Mouse (Mus musculus) thymus, postnatal 36 days (tissue): ENCODE data around the gene Panx1.

Experiments used
- DNase-seq, 2 experiments: peaks; one replicate each; pipeline ENCODE4 v3.0.0; 2022; ENCODE audit warnings: mixed read lengths in 2 of 2

The Panx1 gene

DNA sequence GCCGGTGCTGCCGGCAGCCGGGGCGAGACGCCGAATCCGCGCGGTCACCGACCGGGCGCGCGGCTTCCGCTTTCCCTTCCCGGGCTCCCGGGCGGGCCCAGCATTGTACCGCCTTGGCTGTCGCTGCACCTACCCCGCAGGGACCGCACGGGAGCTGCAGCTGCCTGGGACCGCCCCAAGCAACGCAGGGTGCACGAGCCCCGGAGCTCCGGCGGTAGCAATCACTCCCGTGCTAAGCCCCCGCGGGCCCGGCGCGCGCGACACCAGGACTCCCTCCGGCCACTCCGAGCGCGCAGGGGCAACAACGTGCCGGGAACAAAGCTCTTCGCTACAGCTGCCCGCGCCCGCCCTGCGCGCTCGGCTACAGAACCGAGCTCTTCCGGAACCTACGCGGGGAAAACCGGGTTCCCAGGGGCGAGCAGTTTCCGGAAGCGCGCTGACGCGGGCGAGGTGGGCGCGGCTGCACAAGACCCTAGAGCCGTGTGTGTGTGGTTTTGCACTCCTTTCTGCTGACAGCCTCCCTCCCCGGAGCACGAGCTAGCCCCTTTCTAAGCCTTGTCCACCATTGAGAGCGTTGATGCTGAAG, at the start of gene Panx1:
Gene Panx1 (minus strand): TSS at position 395 of the 586 bp plus-strand sequence.
- DNase-seq = peak; percentile 82 to 85

DNA sequence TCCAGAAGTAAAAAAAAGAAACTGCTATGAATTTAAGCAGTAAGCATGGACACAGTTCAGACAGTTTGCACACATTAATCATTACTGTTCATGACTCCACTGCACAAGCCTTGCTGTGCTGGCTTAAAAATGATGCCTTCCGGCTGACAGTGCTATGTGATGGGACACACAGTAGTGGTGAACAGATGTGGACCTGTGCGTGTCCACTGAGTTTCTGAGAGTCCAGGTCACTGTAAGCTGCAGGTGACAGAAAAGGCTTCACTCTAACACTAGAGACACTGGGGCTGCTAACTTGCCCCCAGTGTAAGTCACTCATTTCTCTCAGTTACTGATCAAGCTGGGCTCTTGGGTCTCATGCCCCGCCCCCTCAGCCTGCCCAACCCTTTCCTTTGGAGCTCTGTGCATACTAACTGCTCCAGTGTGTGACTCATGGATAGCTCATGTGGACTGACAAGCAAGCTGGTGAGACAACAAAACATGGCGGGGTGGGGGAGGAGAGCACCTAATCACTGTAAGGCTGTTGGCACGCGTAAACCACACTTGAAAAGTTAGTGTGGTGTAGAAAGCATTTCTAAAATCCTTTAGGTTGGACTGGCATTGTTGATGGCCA, 23.5 kb upstream of the Panx1 start:
- no peak for DNase-seq

DNA sequence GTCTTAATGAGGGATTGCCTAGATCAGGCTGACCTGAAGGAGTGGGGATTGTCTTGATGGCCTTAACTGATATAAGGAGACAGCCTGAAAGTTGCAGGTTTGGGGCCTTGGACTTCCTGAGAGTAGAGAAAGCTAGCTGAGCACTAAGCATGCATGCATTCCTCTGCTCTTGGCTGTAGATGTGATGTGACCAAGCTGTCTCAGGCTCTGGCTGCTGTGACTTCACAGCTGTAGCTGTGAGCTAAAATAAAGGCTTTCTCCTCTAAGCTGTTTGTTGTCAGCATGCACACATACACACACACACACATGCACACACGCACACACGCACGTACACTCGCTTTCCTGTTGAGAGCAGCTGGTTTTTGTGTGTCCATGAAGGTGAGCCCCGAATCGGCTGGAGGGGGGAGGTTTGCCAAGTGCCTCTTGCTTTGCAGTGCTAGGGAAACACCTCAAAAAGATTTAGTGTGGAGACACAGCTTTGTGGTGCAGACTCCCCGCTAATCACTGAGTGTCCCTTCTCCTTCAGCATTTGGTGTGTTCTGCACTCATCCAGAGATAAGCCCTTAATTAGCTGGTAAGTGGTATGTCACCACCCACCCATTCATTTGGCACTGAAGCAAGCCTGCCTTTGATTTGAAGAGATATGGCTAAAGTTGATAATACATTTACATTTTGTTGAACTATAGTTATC, 22.9 kb upstream of the Panx1 start:
- no peak for DNase-seq

DNA sequence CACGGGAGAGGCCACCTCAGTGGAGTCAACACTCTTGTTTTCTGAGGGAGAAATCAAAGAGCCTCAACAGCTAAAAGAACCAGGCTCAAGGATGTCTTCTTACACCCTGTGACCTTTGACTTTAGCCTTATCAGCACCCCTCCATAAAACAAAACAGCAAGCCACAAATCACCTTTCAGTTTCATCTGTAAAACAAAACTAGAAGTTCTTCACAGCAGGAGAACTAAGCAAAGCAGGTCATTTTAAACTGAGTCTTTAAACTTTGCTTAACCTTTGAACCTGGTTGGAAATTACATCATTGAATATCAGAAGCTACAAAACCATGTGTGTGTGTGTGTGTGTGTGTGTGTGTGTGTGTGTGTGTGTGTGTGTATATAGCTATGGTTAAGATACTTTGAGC, 18.9 kb upstream of the Panx1 start:
- no peak for DNase-seq

DNA sequence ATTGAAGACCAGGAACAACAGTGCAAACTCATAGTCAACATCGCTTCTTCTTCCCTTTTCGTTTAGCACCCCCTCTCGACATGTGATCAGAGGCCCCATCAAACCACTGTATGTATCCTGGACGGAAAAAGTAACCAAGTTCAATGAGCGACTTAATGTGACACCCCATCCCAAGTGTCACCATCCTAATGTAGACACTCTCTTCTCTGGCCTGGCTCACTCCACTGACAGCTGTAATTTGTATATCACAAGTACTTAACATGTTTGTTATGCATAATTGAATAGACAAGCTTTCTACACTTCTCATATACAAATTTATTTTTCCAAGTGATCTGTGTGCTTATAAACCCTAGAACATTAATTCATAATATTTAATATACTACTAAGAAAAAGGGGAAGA, 15.6 kb upstream of the Panx1 start:
- no peak for DNase-seq

DNA sequence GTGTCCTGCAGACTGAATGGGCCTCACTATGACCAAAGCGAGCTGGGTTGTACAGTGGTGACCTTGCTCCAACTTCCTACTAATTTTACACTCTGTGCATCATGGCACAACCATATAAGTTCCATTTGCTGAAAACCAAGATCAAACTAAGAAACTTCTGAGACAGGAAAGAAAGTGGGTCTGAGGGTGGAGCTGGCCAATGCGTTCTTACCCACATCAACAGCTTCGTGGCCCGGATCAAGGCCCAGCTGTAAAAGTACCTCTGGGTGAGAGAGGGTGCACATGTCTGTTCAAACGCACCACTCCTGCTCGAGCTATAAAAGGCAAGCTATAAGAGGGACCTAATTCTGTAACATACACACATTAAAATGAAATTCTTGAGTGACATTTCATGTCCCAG, 14.7 kb upstream of the Panx1 start:
- peak in 1 of 2 experiments; percentile 19 for DNase-seq

DNA sequence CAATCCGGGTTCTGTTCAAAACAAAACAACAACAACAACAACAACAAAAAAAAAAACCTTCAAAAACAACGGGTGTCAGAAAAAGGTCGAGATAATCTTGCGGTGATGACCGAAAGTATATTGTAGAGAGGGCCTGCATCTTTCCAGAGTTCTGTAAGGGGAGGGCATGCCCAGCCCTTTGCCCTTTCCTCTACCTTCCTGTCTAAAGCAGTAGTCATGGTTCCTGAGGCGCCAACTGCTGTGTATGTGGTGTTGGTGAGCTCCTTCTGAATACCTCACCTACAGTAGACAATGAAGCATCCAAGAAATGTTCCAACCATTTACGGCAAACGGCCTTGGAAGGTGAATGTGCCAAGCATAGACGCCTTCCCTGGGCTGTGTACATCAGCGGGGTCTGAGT, 462 bp upstream of the Panx1 start:
- DNase-seq = no peak

DNA sequence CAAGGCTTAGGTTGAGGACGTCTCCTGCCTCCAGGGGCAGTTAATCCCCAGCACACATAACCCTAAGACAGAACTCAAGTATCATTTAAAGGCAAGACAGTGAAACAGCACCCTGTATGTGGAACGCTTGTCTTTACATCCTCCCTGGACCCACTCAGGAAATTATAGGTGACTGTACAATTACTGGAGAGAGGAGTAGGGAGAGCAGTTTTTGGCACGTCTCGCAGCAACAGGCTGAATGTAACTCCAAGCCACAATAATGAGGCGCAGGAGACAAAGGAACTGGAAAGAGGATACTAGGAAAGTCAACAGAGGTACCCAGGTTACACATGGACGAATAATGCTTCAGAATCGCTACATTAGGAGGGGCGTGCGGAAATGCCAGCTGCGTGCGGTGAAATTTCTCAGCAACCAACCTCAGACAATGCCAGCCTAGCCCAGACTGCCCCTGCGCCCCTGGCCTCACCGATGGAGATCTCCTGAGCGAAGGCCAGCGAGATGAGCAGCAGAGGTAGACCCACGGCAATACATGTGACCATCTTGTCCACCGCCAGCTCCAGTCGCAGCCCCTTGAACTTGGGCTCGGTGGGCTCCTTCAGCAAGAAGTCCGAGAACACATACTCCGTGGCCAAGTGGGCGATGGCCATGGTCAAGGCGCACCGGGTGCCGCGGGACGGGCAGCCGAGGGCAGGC, 741 bp downstream of the Panx1 start:
- peak in 1 of 2 experiments; percentile 36 for DNase-seq

DNA sequence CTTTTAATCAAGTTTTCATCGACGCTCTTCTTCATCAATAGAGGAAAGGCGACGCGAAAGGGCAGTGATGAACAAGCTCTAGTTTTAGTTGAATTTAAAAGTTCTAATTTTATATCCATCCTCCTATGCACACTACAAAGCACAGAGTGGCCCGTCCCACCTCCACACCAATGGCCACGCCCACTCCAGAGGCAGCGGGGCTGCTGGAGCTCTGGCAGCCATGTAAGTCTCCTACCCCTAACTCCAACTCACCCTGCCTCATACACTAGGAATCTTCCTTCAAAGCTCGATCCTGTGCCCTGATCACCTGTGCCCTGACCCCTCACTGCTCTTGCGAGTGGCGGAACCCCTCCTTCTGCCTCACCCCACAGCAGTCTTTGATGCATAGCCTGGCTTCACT, 3.7 kb downstream of the Panx1 start:
- DNase-seq = no peak

DNA sequence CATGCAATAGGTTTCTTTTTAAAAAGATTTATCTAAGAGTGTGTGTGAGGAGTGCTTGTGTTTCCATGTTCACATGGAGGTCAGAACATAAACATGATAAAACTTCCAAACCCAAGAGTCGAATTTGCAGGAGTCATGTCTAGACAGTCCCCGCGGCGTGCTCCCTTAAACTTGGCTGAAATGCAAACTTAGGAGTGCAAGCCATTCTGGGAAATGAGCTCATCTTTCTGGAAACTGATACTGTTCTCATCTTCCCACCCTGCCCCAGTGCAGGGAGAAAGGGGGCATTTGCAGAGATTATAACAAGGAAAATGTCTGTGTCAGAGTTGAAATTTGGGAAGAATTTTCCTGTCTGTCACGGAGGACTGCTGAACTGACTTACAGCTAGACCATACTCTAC, 5.4 kb downstream of the Panx1 start:
- DNase-seq = no peak

DNA sequence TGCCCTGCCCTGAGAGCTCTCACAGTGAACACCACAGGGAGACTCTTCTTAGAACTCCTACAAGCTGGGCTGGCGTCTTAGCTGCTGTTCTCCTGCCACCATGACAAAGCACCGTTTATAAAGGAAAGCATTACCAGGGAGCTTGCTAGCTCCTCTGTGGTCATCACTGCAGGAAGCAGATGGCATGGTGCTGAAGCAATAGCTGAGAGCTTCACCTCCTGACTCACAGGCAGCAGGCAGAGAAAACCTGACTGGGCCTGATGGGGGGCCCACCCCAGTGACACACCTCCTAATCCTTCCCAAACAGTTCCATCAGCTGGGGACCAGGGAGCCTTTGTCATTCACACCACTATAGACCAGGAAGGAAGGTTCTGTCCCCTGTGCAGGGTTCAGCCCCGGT, 7.6 kb downstream of the Panx1 start:
- DNase-seq = no peak

DNA sequence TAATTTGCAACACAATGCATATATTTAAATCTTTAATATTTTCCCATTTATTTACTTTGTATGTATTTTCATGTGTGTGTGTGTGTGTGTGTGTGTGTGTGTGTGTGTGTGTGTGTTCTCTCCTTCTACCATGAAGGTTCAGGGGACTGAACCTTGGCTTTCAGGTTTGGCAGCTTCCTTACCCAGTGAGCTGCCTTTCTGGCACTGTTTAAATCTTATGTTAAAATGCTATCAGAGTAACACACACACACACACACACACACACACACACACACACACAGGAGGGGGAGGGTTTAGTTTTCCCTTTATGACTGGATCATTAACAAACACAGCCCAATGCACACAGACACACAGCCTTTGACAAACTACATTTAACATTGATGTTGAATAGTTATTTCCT, 8.0 kb downstream of the Panx1 start:
- DNase-seq = no peak

DNA sequence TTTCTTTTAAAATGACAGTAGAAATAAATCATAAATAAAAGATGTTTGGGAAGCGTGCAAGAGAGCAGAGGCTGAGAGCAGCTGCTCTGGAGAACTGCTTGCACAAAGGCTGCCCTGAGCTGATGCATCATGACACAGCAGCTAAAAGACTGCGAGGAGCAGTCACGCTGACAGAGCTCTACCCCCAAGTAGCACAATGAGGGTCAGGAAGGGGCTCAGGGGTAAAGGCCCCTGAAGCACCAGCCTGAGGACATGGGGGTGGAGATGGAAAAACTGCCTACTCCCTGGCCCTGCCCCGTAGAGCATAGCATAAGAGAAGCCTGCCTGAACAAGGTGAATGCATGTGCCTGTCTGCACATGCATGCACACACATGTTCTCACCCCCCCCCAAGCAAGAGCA, 8.5 kb downstream of the Panx1 start:
- no peak for DNase-seq

DNA sequence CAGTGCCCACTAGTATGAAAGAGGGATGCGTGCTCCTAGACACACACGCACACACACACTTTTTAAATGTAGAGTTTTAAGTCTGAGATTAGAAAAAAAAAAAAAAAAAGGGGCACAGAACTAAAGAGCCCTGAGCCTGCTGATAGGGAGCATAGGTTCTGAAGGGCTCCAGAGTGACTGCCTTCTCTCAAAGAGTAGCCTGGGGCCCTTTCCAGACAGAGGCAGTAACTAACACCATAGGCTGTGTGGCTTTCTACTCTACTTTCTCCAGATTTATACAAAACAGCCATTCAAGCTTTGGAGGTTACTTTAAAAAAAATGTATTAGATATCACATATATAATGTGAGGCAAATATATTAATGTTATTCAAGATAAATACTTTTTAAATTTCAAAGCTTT, 8.9 kb downstream of the Panx1 start:
- no peak for DNase-seq

DNA sequence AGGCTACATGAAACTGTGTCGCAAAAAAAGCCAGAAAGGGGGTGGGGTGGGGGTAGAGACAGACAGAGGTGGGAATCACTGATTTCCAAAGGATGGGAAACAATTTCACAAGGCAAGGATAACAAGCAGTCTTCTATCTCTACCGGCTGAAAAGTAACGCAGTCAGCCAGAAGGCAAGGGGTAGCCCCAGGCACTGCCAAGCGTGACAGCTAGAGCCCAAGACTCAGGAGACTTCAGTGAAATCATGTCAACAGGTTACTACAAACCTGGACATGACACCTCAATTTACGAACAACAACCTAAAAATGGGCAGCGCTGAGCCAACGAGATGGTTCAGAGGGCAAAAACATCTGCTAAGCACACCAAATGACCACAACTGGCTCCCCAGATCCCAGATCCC, 9.3 kb downstream of the Panx1 start:
- no peak for DNase-seq

DNA sequence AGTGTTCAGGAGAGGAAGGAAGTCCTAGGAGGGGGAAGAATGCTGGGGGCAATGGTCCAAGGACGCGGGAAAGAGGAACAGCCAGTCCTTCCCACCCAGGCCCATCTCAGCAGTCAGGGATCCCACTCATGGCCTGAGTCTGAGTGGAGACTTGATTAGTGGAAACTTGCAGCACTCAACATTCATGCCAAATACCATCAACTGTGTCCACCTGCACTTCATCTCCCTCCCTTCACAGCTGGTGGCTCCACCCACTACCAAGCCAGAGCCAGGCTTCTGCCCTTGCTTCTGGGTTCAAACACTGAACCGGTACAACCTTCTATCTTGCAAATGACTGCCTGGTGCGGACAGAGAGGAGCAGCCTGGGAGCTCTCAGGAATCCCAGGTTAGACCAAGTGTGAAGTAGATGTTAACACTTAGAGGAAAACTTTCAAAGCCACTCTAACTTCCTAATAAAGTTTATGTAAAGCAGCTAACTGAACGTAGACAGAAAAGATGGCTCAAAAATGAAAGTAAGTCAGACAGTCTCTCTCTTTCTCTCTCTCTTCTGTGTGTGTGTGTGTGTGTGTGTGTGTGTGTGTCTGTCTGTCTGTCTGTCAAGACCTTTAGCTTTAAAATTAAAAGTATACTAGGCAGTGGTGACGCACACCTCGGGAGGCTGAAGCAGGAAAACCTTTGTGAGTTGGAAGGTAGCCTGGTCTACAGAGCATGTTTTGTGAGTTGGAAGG, 10.6 kb downstream of the Panx1 start:
- peak in 1 of 2 experiments; percentile 50 for DNase-seq

DNA sequence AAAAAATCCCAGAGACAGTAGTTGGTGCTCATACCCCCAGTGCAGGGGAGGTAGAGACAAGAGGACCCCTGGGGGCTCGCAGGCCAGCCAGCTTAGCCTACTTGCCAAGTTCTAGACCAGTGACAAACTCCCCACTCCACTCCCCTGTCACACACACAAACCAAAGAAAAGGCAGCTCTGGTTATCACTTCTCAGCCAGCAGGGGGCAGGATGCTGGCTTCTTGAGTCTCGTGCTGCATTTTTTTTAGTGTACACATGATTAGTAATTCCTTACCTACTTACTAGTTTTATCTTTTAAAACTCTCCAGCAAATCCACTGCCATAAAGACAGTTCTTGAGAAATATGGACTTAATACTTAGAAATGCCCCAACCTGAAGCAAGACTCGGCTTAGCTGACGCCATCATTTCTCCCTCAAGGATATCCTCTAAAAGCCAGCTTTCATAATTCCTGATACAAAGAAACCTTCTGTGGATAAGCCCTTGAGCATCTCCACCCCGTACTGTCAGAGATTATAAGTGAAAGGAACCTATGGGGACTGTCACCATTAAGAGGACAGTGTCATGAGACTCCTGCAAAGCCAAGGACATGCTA, 11.6 kb downstream of the Panx1 start:
- DNase-seq = peak in 1 of 2 experiments; percentile 34

DNA sequence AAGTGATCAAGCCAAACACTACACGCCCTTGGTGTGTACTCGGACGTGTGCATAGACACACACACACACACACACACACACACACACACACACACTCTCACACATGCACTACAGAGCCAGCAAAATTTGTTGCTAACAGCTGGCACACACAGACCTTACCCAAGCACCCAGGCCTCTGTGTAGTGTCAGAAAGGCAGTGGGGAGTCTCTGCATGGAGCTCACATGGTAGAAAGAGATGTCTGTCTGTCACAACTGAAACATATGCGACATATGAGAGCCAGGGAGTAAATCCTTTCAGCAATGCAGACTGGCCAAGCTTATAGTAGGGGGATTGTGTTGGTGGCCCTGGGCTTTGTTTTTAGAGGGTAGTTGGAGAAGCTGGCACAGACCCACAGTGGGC, 12.5 kb downstream of the Panx1 start:
- no peak for DNase-seq

DNA sequence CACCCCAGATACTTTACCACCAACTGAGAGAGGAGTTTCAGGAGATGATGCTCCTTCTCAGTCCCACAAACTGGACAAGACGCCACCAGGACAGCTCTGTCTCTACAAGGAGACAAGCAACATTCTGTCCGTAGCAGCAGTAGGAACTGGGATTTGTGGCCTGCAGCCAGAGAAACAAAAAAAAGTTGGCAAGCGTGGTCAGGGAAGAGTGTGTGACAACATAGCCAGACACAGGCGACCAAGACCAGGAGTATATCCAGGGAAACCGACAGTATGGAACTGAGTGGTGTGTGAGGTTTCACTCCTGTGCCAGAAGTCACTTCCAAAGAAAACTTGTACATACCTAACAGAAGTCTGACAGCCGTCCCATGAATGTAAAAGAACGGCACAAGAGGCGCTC, 14.5 kb downstream of the Panx1 start:
- DNase-seq = no peak

DNA sequence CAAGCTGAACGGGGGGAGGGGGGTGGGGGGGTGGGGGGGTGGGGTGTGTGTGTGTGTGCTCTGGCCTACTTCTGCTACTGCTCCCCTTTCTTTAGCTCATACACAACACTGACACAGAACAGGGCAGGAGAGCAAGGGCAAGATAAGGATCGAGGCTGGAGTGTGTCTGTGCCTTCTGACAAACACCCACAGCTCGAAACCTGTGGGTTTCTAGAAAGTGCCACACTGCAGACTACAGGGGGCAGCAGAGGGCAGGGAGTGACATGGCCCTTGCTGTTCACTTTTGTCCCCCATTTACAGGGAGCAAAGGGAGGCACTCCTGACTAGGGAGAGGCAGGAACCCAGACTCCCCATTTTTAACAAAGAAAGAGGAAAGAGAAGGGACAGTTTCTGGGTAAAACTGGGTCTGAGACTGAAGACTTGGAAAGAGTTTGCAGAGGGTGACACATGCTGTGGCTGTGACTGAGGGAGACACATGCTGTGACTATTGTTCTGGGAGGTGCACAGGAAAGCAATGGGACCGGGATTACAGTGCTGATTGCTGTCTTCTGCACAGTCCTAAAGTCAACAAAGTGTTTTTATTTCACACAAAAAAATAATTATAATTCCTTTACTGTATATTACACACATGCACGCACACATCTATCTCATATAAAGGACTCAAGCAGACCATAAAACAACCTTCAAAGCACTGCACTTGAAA, 16.1 kb downstream of the Panx1 start:
- peak; percentile 67 to 75 for DNase-seq

DNA sequence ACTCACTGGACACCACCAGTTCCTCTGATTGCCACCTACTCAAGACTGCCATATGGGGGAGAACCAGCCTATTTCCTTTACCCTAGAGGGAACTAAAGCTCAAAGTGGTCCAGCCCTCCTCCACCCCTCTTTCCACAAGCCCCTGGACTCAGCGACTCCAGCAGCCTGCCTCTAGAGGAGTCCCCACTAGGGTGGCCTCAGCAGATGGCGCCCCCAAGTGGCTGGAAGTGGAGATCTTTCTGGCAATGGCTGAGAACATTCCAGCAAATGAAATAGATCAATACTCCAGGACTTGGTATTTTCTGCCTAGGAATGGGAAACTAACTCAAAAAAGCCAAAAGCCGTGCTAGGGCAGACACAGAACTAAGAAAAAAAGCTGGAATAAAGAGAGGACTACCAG, 17.6 kb downstream of the Panx1 start:
- DNase-seq = peak; percentile 43 to 47

DNA sequence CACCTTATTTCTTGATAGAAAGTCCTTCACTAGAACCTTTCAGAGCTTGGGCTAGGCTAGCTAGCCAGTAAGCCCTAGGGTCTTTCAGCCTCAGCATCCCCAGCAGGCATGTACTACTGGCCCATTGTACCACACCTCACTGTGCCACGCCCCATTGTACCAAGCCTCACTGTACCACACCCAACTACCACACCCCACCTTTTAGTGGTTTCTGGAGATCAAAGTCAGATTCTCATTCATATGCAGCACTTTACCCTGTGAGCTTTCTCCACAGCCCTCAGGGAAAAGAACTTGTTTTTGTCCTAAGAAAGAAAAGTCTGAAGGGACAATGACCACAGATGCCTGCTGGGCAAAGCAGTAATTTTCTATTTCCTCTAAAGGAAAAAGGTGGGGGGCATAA, 22.2 kb downstream of the Panx1 start:
- DNase-seq = no peak
